Mouse (Mus musculus) spleen, postnatal 10 days (tissue): Measurements from ENCODE around the gene Bmp2k.

Source experiments
- DNase-seq, 2 experiments: peaks; one replicate each; pipeline ENCODE4 v3.0.0; 2021 to 2022; ENCODE audit warnings: low spot score in 2 of 2

The Bmp2k gene

GRCm38 (mm10) chr5:97108333-97108732 is 110.8 kb downstream of the Bmp2k start:
- no peak for DNase-seq

- DNase-seq, result no peak
These were observed 112.6 kb downstream of the Bmp2k start for GRCm38 (mm10) chr5:97110133-97110532.

- DNase-seq, result no peak
These were observed 113.2 kb downstream of the Bmp2k start for GRCm38 (mm10) chr5:97110697-97111096.

GRCm38 (mm10) chr5:97111207-97111910 is 113.9 kb downstream of the Bmp2k start, which contains the start of gene Paqr3:
Gene Paqr3 (minus strand): TSS chr5:97111596.
- DNase-seq, result peak; percentile 94 to 96

GRCm38 (mm10) chr5:97124977-97125376 is 127.5 kb downstream of the Bmp2k start:
- no peak for DNase-seq

- no peak for DNase-seq
These were observed 128.0 kb downstream of the Bmp2k start for GRCm38 (mm10) chr5:97125459-97125970.

- DNase-seq, result peak in 1 of 2 experiments; percentile 31
These were observed 128.5 kb downstream of the Bmp2k start for GRCm38 (mm10) chr5:97126005-97126404.

- no peak for DNase-seq
These were observed 129.8 kb downstream of the Bmp2k start for GRCm38 (mm10) chr5:97127284-97127683.

GRCm38 (mm10) chr5:97128242-97129226 is 131.0 kb downstream of the Bmp2k start:
- peak in 1 of 2 experiments; percentile 28 for DNase-seq

- DNase-seq, result no peak
These were observed 132.1 kb downstream of the Bmp2k start for GRCm38 (mm10) chr5:97129589-97129988.

GRCm38 (mm10) chr5:97135331-97135730 is 137.8 kb downstream of the Bmp2k start:
- DNase-seq, result no peak
